Mouse (Mus musculus) ES-Bruce4 (cell line): ENCODE data around the gene Dll1.
A peak's percentile ranks its signal among the peaks of the same experiment; 100 is the strongest.

Source experiments
- CTCF ChIP-seq: IDR thresholded peaks from one replicate; pipeline ENCODE4 v1.8.1; 2011; ENCODE audit warnings: low read depth, low read length
- EP300 ChIP-seq: IDR thresholded peaks from 2 replicates; pipeline ENCODE4 v1.6.1; 2011; ENCODE audit warnings: low read depth, low read length; ENCODE audit not compliant: insufficient read depth
- POLR2A ChIP-seq: IDR thresholded peaks from one replicate; pipeline ENCODE4 v1.8.1; 2011; ENCODE audit warnings: low read length; ENCODE audit not compliant: insufficient read depth

GRCm38 (mm10) chr17:15343071-15343822, 33.4 kb downstream of the Dll1 start:
- TF ChIP-seq CTCF (peak; percentile 10), EP300 (no peak), POLR2A (no peak)
